Mouse (Mus musculus) CH12.LX (cell line): ENCODE measurements around the gene Dock11. TPM values are rescaled to one million over a fixed set of nuclear protein-coding genes. Genes with fewer than 3 reads are reported as not detected.

Experiments
- DNase-seq: peaks from one replicate; pipeline ENCODE4 v3.0.0-alpha.2; 2013; ENCODE audit errors: extremely low read depth
- H3K27ac ChIP-seq: 2 replicates; pipeline ENCODE4 v1.5.1; 2012; ENCODE audit warnings: low read depth, mild to moderate bottlenecking, control low read depth, moderate library complexity; ENCODE audit not compliant: insufficient read depth
- H3K27me3 ChIP-seq: replicated peaks from 2 replicates; pipeline ENCODE3; 2012; ENCODE audit warnings: inconsistent platforms
- H3K36me3 ChIP-seq, 2 experiments: replicated peaks in 1 of 2; 2 replicates each; pipeline versions ENCODE3 to v1.6.1; 2012; ENCODE audit warnings: inconsistent platforms in 1 of 2, low read length in 1 of 2, mild to moderate bottlenecking in 1 of 2, mixed read lengths in 1 of 2, moderate library complexity in 1 of 2; ENCODE audit not compliant: control insufficient read depth in 1 of 2, insufficient read depth in 1 of 2
- H3K4me1 ChIP-seq, 2 experiments: 2 replicates each; pipeline ENCODE4 v1.6.1; 2012; ENCODE audit warnings: inconsistent platforms in 1 of 2, moderate library complexity in 1 of 2; ENCODE audit not compliant: insufficient read depth in 2 of 2, control insufficient read depth in 1 of 2
- H3K4me2 ChIP-seq: 2 replicates; pipeline ENCODE4 v1.6.1; 2012; ENCODE audit warnings: low read depth, mild to moderate bottlenecking, control low read depth; ENCODE audit not compliant: poor library complexity, insufficient read depth, severe bottlenecking
- H3K4me3 ChIP-seq, 3 experiments: fragments of 150-350 bp in 1 of 3; sonication (generic) in 1 of 3; replicated peaks in 1 of 3; 2 replicates each; pipeline versions ENCODE3 to v1.5.1; 2011 to 2012; ENCODE audit warnings: low read depth in 2 of 3, low read length in 2 of 3, mild to moderate bottlenecking in 2 of 3, moderate library complexity in 2 of 3, control low read depth in 1 of 3, improper control_type of control experiment in 1 of 3, inconsistent platforms in 1 of 3, mixed read lengths in 1 of 3; ENCODE audit not compliant: poor library complexity in 1 of 3
- H3K79me2 ChIP-seq: replicated peaks from 2 replicates; pipeline ENCODE4 v1.6.1; 2012; ENCODE audit warnings: mild to moderate bottlenecking, moderate library complexity; ENCODE audit not compliant: control insufficient read depth, poor library complexity, insufficient read depth, severe bottlenecking; ENCODE audit errors: extremely low read depth
- H3K9ac ChIP-seq: 2 replicates; pipeline ENCODE4 v1.6.1; 2012; ENCODE audit warnings: low read depth, mild to moderate bottlenecking, control low read depth, moderate library complexity; ENCODE audit not compliant: insufficient read depth
- H3K9me3 ChIP-seq: replicated peaks from 2 replicates; pipeline ENCODE3; 2012; ENCODE audit warnings: low read length, inconsistent platforms, mixed read lengths
- BHLHE40 ChIP-seq: IDR thresholded peaks from 2 replicates; pipeline ENCODE4 v1.6.1; 2011; ENCODE audit warnings: mild to moderate bottlenecking, low read depth, low read length, improper control_type of control experiment
- CHD2 ChIP-seq: IDR thresholded peaks from 2 replicates; pipeline ENCODE4 v1.6.1; 2011; ENCODE audit warnings: low read length, improper control_type of control experiment
- CTCF ChIP-seq, 2 experiments: IDR thresholded peaks in 1 of 2; conservative IDR thresholded peaks in 1 of 2; 2 replicates each; pipeline ENCODE4 v1.5.1; 2011 to 2012; ENCODE audit warnings: low read depth in 2 of 2, low read length in 2 of 2, improper control_type of control experiment in 1 of 2, inconsistent platforms in 1 of 2, mild to moderate bottlenecking in 1 of 2, moderate library complexity in 1 of 2
- GABPA ChIP-seq: IDR thresholded peaks from 2 replicates; pipeline ENCODE4 v1.6.1; 2012; ENCODE audit warnings: low read depth, low read length, improper control_type of control experiment, inconsistent platforms; ENCODE audit not compliant: insufficient replicate concordance
- HCFC1 ChIP-seq: IDR thresholded peaks from 2 replicates; pipeline ENCODE4 v1.6.1; 2012; ENCODE audit warnings: low read depth, mild to moderate bottlenecking, inconsistent platforms, low read length, improper control_type of control experiment
- KAT2A ChIP-seq: IDR thresholded peaks from 2 replicates; pipeline ENCODE4 v1.6.1; 2012; ENCODE audit warnings: low read length, improper control_type of control experiment, inconsistent platforms; ENCODE audit not compliant: insufficient replicate concordance
- MAX ChIP-seq: IDR thresholded peaks from 2 replicates; pipeline ENCODE4 v1.6.1; 2011; ENCODE audit warnings: low read length, improper control_type of control experiment
- MAZ ChIP-seq: IDR thresholded peaks from 2 replicates; pipeline ENCODE4 v1.6.1; 2012; ENCODE audit warnings: low read depth, mild to moderate bottlenecking, inconsistent platforms, low read length, improper control_type of control experiment, moderate library complexity
- MXI1 ChIP-seq: IDR thresholded peaks from 2 replicates; pipeline ENCODE4 v1.6.1; 2011; ENCODE audit warnings: mild to moderate bottlenecking, low read depth, low read length, improper control_type of control experiment
- NELFE ChIP-seq: IDR thresholded peaks from 2 replicates; pipeline ENCODE4 v1.6.1; 2011; ENCODE audit warnings: low read depth, low read length, improper control_type of control experiment
- PAX5 ChIP-seq: IDR thresholded peaks from 2 replicates; pipeline ENCODE4 v1.6.1; 2012; ENCODE audit warnings: low read length, inconsistent platforms, mixed read lengths
- POLR2AphosphoS2 ChIP-seq: IDR thresholded peaks from 2 replicates; pipeline ENCODE4 v1.6.1; 2011; ENCODE audit warnings: low read depth, low read length, improper control_type of control experiment
- RAD21 ChIP-seq: IDR thresholded peaks from 2 replicates; pipeline ENCODE4 v1.6.1; 2011; ENCODE audit warnings: low read depth, mild to moderate bottlenecking, low read length, improper control_type of control experiment, moderate library complexity
- RCOR1 ChIP-seq: conservative IDR thresholded peaks from 2 replicates; pipeline ENCODE4 v1.6.1; 2012; ENCODE audit warnings: low read depth, mild to moderate bottlenecking, inconsistent platforms, low read length, improper control_type of control experiment
- SIN3A ChIP-seq: IDR thresholded peaks from 2 replicates; pipeline ENCODE4 v1.6.1; 2012; ENCODE audit warnings: low read length, improper control_type of control experiment, inconsistent platforms
- TCF12 ChIP-seq: IDR thresholded peaks from 2 replicates; pipeline ENCODE4 v1.6.1; 2014; ENCODE audit warnings: low read depth, mild to moderate bottlenecking, inconsistent platforms, low read length, improper control_type of control experiment
- UBTF ChIP-seq: IDR thresholded peaks from 2 replicates; pipeline ENCODE4 v1.6.1; 2012; ENCODE audit warnings: low read depth, mild to moderate bottlenecking, inconsistent platforms, low read length, improper control_type of control experiment, moderate library complexity
- USF1 ChIP-seq: IDR thresholded peaks from 2 replicates; pipeline ENCODE4 v1.6.1; 2014; ENCODE audit warnings: low read depth, mild to moderate bottlenecking, inconsistent platforms, low read length, improper control_type of control experiment
- USF2 ChIP-seq: conservative IDR thresholded peaks from 2 replicates; pipeline ENCODE4 v1.6.1; 2011; ENCODE audit warnings: low read depth, low read length, improper control_type of control experiment
- ZNF384 ChIP-seq: IDR thresholded peaks from 2 replicates; pipeline ENCODE4 v1.6.1; 2012; ENCODE audit warnings: low read depth, low read length, improper control_type of control experiment, inconsistent platforms
- dilution Hi-C: fragments of 300-500 bp; cut with MboI; formaldehyde crosslinking; loops from 2 replicates; pipeline ENCODE4 v1.14.3; 2020; ENCODE audit warnings: low sequenced_read_pairs; ENCODE audit not compliant: extremely low pct_unique_long_range_greater_than_20kb, extremely low pct_ligation_motif_present
- in situ Hi-C: fragments of 300-500 bp; cut with MboI; formaldehyde crosslinking; loops from 3 replicates; pipeline ENCODE4 v1.14.3; 2019; ENCODE audit warnings: low sequenced_read_pairs, low pct_ligation_motif_present, low pct_unique_long_range_greater_than_20kb, mixed read lengths
- polyA plus RNA-seq: library from polyadenylated mRNA; unstranded; fragments of >175 nt; gene quantifications from 2 replicates; pipeline ENCODE4 v1.2.1, GENCODE M21; 2012; ENCODE audit warnings: low read depth; ENCODE audit not compliant: insufficient read length
- total RNA-seq, 2 experiments: library from RNA; depleted of rRNA; stranded (reverse); fragments of 300-350 nt in 1 of 2; fragments of >200 nt in 1 of 2; gene quantifications; 2 replicates each; pipeline ENCODE4 v1.2.3; 2012 to 2014

Gene Dock11
- total and polyA plus RNA-seq, 3 experiments = 25.4 to 47.6 (median 31.8) TPM

DNA sequence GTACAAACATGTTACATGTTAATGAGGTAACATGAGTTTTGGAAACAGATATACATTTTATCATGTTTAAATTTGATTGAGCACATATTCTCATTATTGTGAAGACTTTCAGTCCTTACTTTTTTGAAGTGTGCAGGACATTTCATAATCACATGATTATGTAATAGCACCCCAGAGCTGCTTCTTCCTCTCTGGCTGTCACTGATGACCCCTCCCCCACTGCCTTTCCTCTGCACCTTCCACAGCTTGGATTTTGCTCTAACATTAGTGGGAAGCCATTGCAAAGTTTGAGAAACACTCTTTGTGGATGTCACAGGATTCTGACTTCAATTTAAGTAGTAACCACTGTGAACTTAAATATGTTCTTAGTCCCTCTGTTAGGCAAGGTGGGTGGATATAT lies 67.6 kb downstream of the Dock11 start:
- DNase-seq = no peak
- in situ Hi-C loops = no loop called here
- H3K27ac ChIP-seq = no peak overlapping the region
- no peaks in the 10 kb centered on the region for H3K79me2 ChIP-seq
- H3K36me3 ChIP-seq = peaks cover 0 to 22% of the 10 kb centered on the region in 2 experiments
- no peak overlapping the region for H3K9ac ChIP-seq
- H3K4me3 ChIP-seq = no peak overlapping the region
- H3K4me1 ChIP-seq = no peaks in the 10 kb centered on the region
- H3K9me3 ChIP-seq = no peaks in the 10 kb centered on the region
- TF ChIP-seq TCF12 = no peak
- no peak for TF ChIP-seq SIN3A
- no peak for TF ChIP-seq HCFC1
- no peak for TF ChIP-seq RCOR1
- no peak for TF ChIP-seq ZNF384
- TF ChIP-seq MXI1 = no peak
- TF ChIP-seq UBTF = no peak
- TF ChIP-seq USF2 = no peak
- TF ChIP-seq PAX5 = no peak
- no peak for TF ChIP-seq CTCF (conservative IDR thresholded peaks at IDR 0.05 in 1 of 2, IDR thresholded peaks at IDR 0.05 in 1 of 2; ENCODE audit: low read depth in 2 of 2, low read length in 2 of 2)
- TF ChIP-seq MAX = no peak
- no peak for TF ChIP-seq USF1
- TF ChIP-seq NELFE = no peak
- no peak for TF ChIP-seq CHD2
- no peak for TF ChIP-seq BHLHE40
- TF ChIP-seq POLR2AphosphoS2 = no peak
- no peak for TF ChIP-seq MAZ
- no peak for TF ChIP-seq GABPA
- no peak for TF ChIP-seq RAD21
- dilution Hi-C loops = no loop called here
- no peak overlapping the region for H3K4me2 ChIP-seq
- H3K27me3 ChIP-seq = no peaks in the 10 kb centered on the region

DNA sequence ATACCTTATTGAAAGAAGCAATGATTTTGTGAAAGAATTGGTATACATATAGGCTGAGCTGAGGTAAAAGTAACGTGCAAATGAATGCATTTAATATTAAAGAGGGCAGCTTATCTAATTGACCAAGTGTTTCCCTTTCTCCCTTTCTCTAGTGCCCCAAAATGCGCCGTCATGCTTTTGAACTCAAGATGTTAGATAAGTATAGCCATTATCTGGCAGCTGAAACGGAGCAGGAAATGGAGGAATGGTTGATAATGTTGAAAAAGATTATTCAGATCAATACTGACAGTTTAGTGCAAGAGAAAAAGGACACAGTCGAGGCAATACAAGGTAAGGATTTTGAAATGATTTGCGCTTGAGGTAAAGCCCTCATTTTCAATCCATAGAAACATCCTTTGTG lies 74.5 kb downstream of the Dock11 start:
- Histone ChIP-seq H3K36me3 (peaks cover 0 to 8% of the 10 kb centered on the region in 2 experiments), H3K4me1 (no peaks in the 10 kb centered on the region), H3K27ac (no peak overlapping the region), H3K9me3 (no peaks in the 10 kb centered on the region), H3K4me2 (no peak overlapping the region), H3K27me3 (no peaks in the 10 kb centered on the region), H3K79me2 (no peaks in the 10 kb centered on the region), H3K4me3 (no peak overlapping the region), H3K9ac (no peak overlapping the region)
- dilution Hi-C loops = no loop called here
- in situ Hi-C loops = no loop called here
- no peak for TF ChIP-seq CHD2
- no peak for TF ChIP-seq PAX5
- no peak for TF ChIP-seq KAT2A
- no peak for DNase-seq
